Mouse (Mus musculus): ENCODE results near the gene Kctd20. TPM values are rescaled to one million over a fixed set of nuclear protein-coding genes. Genes with fewer than 3 reads are reported as not detected.

Kctd20 gene
- polyA plus RNA-seq, 1 experiment from 2014 or later, result 47.2 TPM

DNA sequence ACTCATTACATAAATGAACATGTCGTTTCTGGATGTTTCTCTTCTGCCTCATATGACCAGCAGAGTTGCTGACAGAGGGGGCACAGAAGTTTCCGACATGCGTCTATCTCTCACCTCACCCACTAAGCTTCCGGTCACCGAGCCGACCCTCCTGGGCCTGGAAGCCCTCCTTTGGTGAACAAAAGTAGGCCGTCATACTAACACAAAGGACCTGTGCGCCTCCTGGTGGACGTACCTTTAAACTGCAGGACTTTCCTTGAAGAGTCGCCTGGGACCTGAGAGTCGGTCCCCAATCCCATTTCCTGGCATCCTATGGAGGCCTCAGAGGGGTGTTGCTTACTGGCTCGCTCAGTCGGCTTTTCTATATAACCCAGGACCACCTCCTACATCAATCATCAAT is 25.4 kb upstream of the Kctd20 start:
- no peak overlapping the region for H3K27ac ChIP-seq
- 16% methylated on average over 11 of the region's 13 CpGs for WGBS (ENCODE audit: missing documents)

DNA sequence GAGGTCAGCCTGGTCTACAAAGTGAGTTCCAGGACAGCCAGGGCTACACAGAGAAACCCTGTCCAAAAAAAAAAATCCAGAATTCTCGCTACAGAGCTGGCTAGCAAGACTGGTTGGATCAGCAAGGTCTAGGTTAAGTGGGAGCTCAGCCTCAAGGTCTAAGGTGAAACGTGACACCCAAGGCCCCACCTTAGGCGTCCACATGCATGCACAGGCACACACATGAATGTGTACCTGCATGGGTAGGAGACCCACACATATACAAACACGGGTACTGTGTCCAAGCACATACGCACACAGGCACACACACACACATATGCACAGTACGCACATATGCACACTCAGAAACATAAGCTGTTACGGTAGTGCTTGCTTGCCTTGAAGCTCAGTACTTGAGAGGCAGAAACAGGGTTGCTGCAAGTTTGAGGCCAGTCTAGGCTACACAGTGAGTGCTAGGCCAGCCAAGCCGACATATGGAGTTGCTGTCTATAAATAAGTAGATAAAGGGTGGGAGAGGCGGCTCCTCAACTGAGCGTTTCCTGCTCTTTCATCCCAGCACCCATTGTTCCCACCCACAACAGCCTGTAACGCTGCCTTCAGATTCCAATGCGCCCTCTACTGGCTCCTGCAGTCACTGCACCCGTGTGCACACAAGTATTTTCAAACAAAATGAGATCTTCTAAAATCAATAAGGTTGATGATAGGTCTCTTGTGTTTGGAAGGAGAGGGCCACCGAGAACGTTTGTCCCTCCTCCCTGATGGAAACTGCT is 24.7 kb upstream of the Kctd20 start:
- no peaks in the 10 kb centered on the region for H3K36me3 ChIP-seq (ENCODE audit: inconsistent target)
- WGBS (ENCODE audit: missing documents), result 45% methylated on average over 15 of the region's 15 CpGs
- H3K4me3 ChIP-seq (ENCODE audit: inconsistent target), result no peak overlapping the region
- H3K79me2 ChIP-seq (ENCODE audit: inconsistent target), result no peaks in the 10 kb centered on the region
- H3K27ac ChIP-seq, result no peak overlapping the region

More for the DNA sequence above, 25.4 kb upstream of the Kctd20 start:
- H3K79me2 ChIP-seq (ENCODE audit: inconsistent target), result no peaks in the 10 kb centered on the region
- H3K36me3 ChIP-seq (ENCODE audit: inconsistent target), result no peaks in the 10 kb centered on the region
- no peak overlapping the region for H3K4me3 ChIP-seq (ENCODE audit: inconsistent target)

DNA sequence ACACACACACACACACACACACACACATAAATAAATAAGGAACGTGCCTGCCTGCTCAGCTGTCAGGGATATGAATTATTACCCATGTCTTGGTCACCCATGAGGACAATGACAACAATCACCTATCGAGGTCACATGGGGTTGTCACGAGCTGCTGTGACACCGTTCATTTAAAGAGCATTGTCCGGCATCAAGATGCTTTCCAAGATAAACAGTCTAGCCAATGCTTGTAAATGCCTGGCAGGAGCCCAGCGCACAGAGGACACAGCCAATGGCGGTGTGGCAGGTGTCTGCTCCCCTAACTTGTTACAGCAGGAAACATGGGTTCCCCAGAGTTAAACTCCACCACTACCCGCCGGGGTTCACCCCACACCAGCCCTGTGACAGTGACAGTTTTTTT is 23.7 kb upstream of the Kctd20 start:
- Histone ChIP-seq H3K36me3 (ENCODE audit: inconsistent target) (no peaks in the 10 kb centered on the region), H3K27ac (no peak overlapping the region), H3K79me2 (ENCODE audit: inconsistent target) (no peaks in the 10 kb centered on the region), H3K4me3 (ENCODE audit: inconsistent target) (no peak overlapping the region)
- 75% methylated on average over 9 of the region's 9 CpGs for WGBS (ENCODE audit: missing documents)

DNA sequence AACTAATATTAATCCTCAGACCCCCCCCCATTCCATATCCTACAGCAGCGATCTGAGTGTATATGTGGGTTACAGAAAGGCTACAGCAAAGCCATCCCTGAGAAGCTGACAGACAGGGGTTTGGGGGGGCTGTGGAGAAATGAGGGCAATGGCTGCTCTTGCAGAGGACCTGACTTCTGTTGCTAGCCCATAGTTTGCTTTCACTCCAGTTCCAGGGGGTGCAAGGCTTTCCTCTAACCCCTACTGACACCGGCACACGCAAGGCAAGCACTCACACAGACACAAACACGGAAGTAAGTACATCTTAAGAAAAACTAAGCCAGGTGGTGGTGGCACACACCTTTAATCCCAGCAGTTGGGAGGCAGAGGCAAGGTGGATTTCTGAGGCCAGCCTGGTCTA is 22.4 kb upstream of the Kctd20 start:
- Histone ChIP-seq H3K27ac (no peak overlapping the region), H3K79me2 (ENCODE audit: inconsistent target) (no peaks in the 10 kb centered on the region), H3K36me3 (ENCODE audit: inconsistent target) (no peaks in the 10 kb centered on the region), H3K4me3 (ENCODE audit: inconsistent target) (no peak overlapping the region)
- 91% methylated on average over 4 of the region's 4 CpGs for WGBS (ENCODE audit: missing documents)

DNA sequence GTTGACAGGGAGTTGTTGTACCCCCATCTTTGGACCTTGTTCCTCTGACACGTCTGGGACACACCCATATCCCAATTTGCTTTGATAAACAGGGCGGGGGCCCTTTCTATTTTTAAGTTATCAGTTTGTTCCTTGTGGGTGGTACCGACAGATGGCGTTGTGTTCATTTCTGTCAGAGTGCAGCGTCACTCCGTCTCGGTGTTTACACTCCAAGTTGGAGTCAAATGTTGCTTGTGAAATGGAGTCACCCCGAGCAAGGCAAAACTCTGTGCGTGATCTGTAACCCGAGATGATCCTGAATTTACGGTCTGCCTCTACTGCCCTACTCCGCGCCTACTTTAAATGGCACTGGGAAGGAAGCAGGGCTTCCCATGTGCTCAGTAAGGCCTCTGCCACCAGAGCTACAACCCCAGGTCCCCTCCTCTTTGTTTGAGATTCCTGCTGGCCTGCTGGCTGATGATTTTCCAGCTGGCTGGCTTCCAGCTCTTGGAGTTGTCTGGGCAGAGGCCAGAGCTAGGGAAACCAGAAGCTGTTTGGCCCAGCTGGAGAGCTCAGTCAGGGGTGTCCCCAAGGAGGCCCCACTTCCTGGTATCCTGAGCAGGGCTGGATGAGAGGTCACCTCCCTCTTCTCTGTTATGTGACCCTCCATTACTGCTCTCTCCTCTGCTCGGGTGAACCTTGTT is 21.2 kb upstream of the Kctd20 start:
- no peak overlapping the region for H3K27ac ChIP-seq

DNA sequence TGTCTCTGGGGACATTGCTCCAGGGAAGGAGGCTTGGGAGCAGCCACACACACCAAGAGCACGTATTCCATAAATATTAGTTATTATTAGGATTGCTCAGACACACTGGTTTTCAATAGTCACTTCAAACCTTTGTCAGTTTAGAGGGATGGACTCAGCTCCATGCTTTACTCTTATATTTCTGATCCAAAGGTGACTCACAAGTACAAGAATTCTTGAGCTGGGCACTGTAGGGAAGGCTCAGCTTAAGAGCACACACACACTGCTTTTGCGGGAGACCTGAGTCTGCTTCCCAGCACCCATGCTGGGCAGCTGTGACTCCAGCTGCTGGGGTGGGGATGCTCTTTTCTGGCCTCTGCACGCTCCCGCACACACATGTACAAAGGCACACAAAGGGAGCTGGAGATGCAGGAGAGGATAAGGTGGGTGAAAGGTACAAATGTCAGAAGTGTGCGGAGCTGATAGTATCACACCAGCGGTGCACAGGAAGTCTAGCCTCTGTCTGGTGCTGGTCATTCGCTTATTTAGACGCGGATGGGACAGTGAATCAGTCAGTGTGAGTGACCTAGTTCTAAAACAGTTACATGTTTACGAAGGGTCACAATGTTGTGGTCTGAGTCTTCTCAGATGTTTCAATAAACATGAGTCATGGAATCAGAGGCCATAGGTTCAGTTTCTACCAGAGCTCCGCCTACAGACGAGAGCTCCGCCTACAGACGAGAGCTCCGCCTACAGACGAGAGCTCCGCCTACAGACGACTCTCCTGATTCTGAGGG is 20.1 kb upstream of the Kctd20 start:
- H3K27ac ChIP-seq, result no peak overlapping the region

More for the DNA sequence above, 21.2 kb upstream of the Kctd20 start:
- Histone ChIP-seq H3K4me3 (ENCODE audit: inconsistent target) (no peak overlapping the region), H3K79me2 (ENCODE audit: inconsistent target) (no peaks in the 10 kb centered on the region), H3K36me3 (ENCODE audit: inconsistent target) (no peaks in the 10 kb centered on the region)
- 45% methylated on average over 13 of the region's 14 CpGs for WGBS (ENCODE audit: missing documents)

DNA sequence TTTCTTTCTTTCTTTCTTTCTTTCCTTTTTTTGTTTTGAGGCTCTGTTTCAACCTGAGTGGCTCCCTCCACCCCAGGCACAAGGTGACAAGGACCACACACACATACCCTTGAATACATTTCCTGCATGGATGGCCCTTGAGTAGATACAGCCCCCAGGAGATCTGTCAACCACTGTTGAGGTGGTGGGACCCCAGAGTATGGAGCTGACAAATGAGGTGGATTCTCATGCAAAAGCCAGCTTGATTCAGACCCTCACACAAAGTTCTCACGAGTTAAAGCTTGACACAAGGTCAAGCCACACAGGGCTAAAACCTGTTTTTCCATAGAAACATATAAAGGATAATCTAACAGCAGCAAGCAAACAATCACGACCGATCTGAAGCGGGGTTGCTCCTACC is 19.5 kb upstream of the Kctd20 start:
- H3K27ac ChIP-seq, result no peak overlapping the region
- no peak overlapping the region for H3K4me3 ChIP-seq (ENCODE audit: inconsistent target)
- 86% methylated on average over 4 of the region's 4 CpGs for WGBS (ENCODE audit: missing documents)
- no peaks in the 10 kb centered on the region for H3K36me3 ChIP-seq (ENCODE audit: inconsistent target)
- no peaks in the 10 kb centered on the region for H3K79me2 ChIP-seq (ENCODE audit: inconsistent target)

More for the DNA sequence above, 20.1 kb upstream of the Kctd20 start:
- Histone ChIP-seq H3K36me3 (ENCODE audit: inconsistent target) (no peaks in the 10 kb centered on the region), H3K4me3 (ENCODE audit: inconsistent target) (no peak overlapping the region), H3K79me2 (ENCODE audit: inconsistent target) (no peaks in the 10 kb centered on the region)
- 90% methylated on average over 18 of the region's 18 CpGs for WGBS (ENCODE audit: missing documents)

DNA sequence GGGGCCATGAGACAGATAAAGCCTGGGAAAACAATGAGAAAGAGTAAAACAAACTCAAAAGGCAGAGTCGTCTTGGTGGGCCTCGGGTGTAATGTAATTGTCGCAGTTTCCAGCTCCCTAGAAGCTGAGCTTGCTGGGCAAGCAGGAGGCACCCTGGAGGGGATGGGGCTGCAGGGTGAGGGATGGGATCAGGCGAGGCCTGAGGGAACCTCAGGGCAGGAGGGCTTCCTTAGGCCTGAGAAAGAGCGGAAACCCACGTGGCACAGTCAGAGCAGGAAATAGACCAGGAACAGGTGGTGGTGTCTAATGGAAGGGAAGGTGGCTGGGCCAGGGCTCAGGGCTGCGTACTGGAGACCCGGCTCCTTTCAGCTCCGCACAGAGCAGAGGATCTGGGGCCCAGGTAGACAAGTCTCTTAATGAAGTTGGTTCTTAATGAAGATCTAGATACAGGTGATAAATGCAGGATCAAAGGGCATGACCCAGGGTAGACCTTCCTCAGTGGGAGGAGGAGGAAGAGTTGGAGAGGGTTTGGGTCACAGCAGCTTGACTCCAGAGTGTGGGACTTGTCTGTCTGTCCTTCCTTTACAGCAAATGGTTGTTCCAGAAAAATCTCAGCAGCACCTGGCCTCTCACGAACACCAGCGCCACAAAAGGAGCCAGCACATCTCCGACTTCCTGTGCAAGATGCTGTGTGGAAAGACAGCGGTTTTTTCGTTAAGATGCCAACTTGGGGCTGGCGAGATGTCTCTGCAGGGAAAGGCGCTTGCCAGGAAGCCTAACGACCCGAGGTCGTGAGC is 17.4 kb upstream of the Kctd20 start:
- Histone ChIP-seq H3K27ac (no peak overlapping the region), H3K36me3 (ENCODE audit: inconsistent target) (no peaks in the 10 kb centered on the region), H3K4me3 (ENCODE audit: inconsistent target) (no peak overlapping the region), H3K79me2 (ENCODE audit: inconsistent target) (no peaks in the 10 kb centered on the region)
- WGBS (ENCODE audit: missing documents), result 73% methylated on average over 19 of the region's 19 CpGs

DNA sequence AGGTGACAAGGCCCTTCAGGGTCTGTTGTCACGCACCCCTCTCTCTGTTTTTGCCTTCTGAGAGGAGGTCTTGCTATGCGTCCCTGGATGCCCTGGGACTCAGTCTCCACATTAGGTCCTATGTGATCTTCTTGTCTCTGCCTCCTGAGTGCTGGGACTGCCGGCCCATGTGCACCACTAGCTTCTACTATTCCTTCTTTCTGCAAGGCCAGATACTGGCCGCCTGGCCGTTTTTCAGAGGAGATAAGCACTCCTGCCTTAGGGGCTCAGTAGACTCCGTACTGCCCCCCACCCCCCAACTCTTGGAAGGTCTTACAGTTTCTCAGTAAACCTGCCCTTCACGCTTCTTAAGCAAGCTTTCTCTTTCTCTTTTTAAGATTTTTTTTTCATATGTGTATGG is 15.6 kb upstream of the Kctd20 start:
- Histone ChIP-seq H3K79me2 (ENCODE audit: inconsistent target) (no peaks in the 10 kb centered on the region), H3K27ac (no peak overlapping the region)
- WGBS (ENCODE audit: missing documents), result 92% methylated on average over 7 of the region's 7 CpGs

DNA sequence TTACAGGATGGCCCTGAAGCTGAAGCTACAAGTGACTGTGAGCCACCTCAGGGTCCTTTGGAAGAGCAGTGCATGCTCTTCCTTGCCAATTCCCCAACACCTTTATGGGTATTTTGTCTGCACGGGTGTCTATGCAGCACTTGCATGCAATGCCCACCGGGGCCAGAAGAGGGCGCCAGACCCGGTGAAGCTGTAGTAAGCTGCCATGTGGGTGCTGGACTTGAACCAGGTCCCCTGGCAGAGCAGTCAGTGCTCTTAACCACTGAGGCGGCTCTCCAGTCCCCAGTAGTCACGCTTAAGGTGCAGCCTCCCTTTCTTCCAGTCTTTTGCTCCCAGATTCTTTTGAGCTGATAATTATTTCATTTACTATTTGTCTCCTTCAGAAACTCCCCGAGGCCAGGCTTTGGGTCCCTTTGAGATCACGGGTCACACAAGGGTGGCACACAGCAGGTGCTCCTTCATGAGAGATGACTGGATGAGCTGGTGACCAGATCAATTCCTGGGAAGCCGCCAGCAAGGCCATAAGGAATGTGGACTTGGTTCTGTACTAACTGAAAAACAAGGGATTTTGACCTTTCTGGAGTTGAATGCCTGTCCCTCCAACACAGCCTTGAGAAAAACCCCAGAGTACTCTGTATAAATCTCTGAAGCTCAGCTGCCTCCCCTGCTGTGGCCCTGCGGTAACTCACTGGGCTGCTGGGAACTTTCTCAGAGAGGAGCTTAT is 15.0 kb upstream of the Kctd20 start:
- WGBS (ENCODE audit: missing documents), result 76% methylated on average over 10 of the region's 10 CpGs
- H3K4me3 ChIP-seq (ENCODE audit: inconsistent target), result no peak overlapping the region
- H3K27ac ChIP-seq, result no peak overlapping the region
- no peaks in the 10 kb centered on the region for H3K36me3 ChIP-seq (ENCODE audit: inconsistent target)
- no peaks in the 10 kb centered on the region for H3K79me2 ChIP-seq (ENCODE audit: inconsistent target)

More for the DNA sequence above, 15.6 kb upstream of the Kctd20 start:
- H3K36me3 ChIP-seq (ENCODE audit: inconsistent target), result no peaks in the 10 kb centered on the region
- no peak overlapping the region for H3K4me3 ChIP-seq (ENCODE audit: inconsistent target)

DNA sequence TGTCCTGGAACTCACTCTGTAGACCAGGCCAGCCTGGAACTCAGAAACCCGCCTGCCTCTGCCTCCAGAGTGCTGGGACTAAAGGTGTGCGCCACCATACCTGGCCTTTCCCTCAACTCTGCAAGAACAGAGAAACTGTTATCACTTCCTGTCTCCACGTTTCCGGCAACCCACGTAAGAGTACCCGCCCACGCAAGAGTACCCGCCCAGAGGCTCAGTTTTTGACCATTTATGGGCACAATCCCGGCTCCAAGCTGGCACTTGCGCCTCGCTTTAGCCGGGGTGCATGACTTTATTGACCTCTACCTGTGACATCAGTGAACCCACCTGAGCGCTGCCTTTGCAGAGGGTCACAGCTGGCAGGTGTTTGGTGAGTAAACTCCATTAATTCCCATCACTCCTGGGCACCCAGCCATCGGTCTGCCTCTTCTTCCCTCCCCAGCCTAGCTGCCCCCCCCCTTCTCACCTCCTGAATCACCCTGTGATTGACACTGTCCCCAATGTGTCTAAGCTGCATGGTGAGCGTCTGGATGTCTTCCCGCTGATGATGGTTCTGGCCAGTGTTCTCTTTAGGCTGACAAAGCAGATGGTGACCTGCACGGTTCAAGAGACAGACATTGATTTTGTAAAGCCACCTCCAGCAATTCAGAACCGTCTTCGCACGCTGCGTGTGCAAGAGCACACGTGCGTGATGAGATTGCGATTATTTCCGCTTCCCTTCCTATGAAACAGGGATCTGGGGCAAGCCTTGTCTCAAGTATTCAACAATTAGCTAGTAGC is 10.8 kb upstream of the Kctd20 start:
- Histone ChIP-seq H3K27ac (no peak overlapping the region), H3K4me3 (ENCODE audit: inconsistent target) (no peak overlapping the region), H3K36me3 (ENCODE audit: inconsistent target) (no peaks in the 10 kb centered on the region), H3K79me2 (ENCODE audit: inconsistent target) (no peaks in the 10 kb centered on the region)
- WGBS (ENCODE audit: missing documents), result 88% methylated on average over 25 of the region's 25 CpGs

DNA sequence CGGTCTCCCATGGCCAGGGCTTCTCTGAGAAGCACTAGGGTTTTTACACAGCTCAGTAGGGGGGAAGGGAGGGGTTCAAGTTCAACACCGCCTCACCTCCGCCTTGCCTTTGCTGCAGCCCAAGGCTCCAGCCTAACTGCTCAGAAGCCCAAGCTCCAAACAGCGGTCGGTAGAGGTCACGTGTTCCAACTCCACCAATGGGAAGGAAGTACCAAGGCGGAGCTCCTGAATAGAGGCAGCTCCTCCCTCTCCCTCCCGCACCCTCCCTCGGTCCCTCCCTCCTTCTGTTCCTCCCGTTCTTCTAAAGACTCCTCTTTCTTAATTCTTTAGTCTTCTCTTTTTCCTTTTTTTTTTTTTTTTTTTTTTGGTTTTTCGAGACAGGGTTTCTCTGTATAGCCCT is 9.6 kb upstream of the Kctd20 start:
- no peaks in the 10 kb centered on the region for H3K79me2 ChIP-seq (ENCODE audit: inconsistent target)
- no peak overlapping the region for H3K4me3 ChIP-seq (ENCODE audit: inconsistent target)
- H3K36me3 ChIP-seq (ENCODE audit: inconsistent target), result no peaks in the 10 kb centered on the region
- 84% methylated on average over 10 of the region's 11 CpGs for WGBS (ENCODE audit: missing documents)
- H3K27ac ChIP-seq, result no peak overlapping the region

DNA sequence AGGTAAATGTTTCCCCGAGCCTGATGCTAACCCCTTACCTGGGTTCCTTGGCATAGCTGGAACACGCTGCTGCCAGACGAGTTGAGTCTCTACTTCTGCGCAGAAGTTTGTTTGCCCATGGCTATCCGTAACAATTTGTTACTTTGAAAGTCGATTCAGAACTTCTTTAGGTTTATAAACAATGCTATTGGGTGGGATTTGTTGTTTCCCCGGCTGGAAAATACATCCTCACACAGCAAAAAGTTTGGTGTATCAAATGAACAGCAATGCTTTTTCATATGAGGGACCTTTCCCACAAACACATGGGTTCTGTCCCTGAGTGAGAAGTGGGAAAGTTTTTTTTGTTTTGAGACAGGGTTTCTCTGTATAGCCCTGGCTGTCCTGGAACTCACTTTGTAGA is 8.0 kb upstream of the Kctd20 start, which contains the start of gene Pxt1:
Gene Pxt1, minus strand, starts transcription at position 101 of the 400 bp plus-strand sequence.
- no peaks in the 10 kb centered on the region for H3K79me2 ChIP-seq (ENCODE audit: inconsistent target)
- 91% methylated on average over 7 of the region's 7 CpGs for WGBS (ENCODE audit: missing documents)
- no peak within 1 kb of the TSS for H3K27ac ChIP-seq
- H3K36me3 ChIP-seq (ENCODE audit: inconsistent target), result no peaks in the 10 kb centered on the region
- H3K4me3 ChIP-seq (ENCODE audit: inconsistent target), result no peak within 1 kb of the TSS
